Mouse (Mus musculus) frontal cortex, postnatal 10 days (tissue): Measurements from ENCODE around the gene Brs3.

Experiments
- DNase-seq, 2 experiments: peaks; one replicate each; pipeline ENCODE4 v3.0.0; 2022; ENCODE audit warnings: low spot score in 2 of 2, mixed read lengths in 1 of 2

Gene Brs3

GRCm38 (mm10) chrX:57042774-57043173 lies at the start of gene Brs3:
TSS of gene Brs3 (plus strand) at chrX:57043074.
- DNase-seq: no peak

- no peak for DNase-seq
These were observed 30.0 kb upstream of the Brs3 start for GRCm38 (mm10) chrX:57012891-57013290.

GRCm38 (mm10) chrX:57043869-57044268 lies 995 bp downstream of the Brs3 start:
- no peak for DNase-seq

- no peak for DNase-seq
These were observed 9.9 kb downstream of the Brs3 start for GRCm38 (mm10) chrX:57052848-57053173.

GRCm38 (mm10) chrX:57053174-57053992 lies 10.5 kb downstream of the Brs3 start, which contains the start of gene Htatsf1:
TSS of gene Htatsf1 (plus strand) at chrX:57053583.
- DNase-seq: peak; percentile 63 to 80

- no peak for DNase-seq
These were observed 11.1 kb downstream of the Brs3 start for GRCm38 (mm10) chrX:57053993-57054385.

GRCm38 (mm10) chrX:57081496-57081895 lies 38.6 kb downstream of the Brs3 start:
- no peak for DNase-seq

GRCm38 (mm10) chrX:57087806-57088205 lies 44.9 kb downstream of the Brs3 start, which contains the start of gene Vgll1:
TSS of gene Vgll1 (plus strand) at chrX:57088106.
- no peak for DNase-seq
